Mouse (Mus musculus) kidney, adult 18-20 months (tissue): Measurements from ENCODE around the gene S100a8.

Experiments
- DNase-seq: peaks from one replicate; pipeline ENCODE4 v3.0.0; 2021

The S100a8 gene

DNA sequence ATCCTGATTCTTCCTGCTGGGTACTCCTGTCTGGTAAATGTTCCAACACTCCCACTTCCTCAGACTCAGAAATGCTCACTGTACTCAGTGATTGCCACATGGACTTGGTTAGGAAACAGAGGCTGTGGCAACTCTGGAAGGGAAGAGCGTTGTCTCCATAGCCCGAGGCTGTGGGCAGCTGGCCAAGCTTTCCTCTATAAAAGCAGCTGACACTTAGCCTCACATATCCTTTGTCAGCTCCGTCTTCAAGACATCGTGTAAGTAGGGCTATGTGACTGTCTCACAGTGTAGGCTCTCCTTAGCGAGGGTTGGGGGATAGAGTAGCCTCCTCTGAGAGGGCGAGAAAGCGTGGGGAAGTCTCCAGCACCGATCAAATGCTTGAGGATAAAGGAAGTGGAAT lies at the start of gene S100a8:
Gene S100a8, plus strand, starts transcription at position 133 of the 400 bp plus-strand sequence.
- no peak for DNase-seq

DNA sequence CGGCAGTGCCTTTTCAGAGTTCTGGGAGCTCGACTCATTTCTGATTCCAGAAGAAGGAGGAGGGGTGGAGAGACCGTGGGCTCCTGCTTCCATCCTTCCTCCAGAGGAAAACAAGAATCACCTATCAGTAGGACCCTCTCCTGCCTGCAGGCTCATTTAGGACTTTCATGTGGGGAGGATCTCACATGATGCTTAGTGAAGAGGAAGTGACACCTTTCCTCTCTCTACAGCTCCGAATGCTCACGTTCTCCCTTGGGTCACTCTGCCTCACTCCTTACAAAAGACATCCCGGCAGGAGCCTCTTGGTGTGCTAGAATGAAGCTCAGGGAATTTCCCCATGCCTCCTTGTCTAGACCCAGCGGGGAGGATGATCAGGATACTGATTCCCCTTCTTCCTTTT lies 47.2 kb upstream of the S100a8 start:
- DNase-seq = no peak

DNA sequence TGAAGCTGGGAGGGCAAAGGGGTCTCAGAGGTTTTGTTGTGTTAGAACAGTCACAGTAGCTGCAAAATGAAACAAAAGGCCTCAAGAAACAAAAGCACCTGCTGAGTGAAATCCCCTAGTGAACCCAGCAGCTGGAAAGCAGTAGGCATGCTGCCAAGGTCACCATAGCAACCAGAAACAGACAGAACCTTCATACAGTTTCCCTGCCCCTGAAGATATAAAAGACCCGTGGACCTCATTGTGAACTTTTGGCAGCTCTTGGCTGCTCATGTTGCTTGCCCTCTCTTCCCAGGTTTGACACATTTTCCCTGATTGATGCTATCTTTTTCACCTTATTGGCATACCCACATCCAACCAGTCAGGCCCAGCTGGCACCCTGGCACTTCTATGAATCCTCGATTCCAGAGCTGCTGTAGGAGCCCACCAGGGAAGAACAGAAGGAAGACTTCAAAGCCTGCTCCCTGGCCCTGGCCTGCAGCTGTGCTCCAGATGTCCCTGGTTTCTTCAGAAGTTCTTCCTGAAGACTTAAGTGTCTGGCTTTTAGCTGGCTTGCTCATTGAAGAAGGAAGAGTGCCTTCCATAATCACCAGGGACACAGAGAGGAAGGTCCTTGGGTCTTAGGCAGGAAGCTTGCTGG lies 45.2 kb upstream of the S100a8 start:
- peak; percentile 35 for DNase-seq

DNA sequence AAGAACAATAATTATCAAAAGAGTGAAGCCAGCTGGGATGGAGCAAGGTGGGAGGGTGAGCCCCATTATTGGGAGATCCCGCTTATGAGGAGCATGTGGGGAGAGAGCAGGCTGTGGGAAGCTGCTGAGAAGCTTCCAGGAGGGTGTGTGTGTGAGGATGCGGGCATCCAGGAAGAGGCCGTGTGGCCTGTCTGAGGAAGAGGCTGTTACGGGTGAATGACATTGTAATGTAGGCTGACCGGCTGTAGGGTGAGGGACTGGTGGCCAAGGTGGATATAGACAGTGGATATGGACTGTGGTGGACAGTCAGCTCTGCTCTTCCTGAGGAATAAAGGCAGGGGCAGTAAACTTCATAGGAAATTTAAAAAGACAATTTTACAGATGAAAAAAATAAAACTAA lies 43.3 kb upstream of the S100a8 start:
- DNase-seq = no peak

DNA sequence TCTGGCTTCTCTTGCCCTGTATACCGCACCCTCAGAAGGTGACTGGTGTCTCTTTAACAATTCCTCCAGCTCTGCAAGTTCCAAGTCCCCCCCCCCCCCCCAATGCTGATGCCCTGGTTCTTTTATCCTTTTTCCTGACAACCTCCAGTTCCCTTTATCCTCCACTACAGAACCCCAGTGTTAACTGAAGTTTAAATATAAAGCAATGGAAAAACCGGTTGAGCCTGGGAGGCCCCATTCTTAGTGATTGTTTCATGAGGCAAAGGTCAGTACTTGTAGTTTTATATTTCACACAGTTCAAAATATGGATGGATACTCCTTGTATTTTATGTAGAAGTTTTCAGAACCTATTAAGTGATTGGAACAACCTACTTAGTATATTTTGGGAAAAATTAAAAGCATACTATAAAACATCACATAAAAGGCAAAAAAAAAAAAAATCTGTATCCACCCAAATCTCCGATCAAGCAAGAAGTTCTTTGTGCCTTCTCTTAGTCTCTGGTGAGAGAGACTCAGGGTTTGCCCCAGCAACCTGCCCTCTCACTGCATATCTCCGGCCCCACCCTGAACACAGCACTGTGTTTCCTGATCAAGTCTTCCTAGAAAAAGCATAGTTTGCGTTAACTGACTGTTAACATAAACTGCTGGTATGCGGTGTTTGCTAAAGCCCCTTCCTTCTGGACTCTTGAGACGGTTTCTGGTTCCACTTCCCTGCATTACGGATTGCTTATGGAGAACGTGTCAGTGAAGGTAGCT lies 42.3 kb upstream of the S100a8 start:
- no peak for DNase-seq

DNA sequence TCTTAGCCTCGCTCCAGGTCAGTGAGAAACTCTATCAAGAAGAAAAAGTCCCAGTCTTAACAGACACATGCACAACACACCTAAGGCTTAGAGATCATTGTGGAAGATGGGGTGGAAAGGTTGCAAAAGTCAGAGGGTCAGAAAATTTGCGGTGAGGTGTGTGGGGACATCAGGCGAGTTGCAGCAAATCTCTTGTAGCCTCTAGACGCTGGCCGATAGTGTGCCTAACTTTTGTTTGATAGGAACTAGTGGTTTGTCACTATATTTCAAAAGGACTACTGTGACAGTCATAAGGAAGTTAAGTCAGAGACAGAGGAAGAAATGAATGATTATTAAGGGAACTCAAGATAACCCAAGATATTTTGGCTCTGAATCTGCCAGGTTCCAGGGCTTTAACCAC lies 41.4 kb upstream of the S100a8 start:
- DNase-seq = no peak

DNA sequence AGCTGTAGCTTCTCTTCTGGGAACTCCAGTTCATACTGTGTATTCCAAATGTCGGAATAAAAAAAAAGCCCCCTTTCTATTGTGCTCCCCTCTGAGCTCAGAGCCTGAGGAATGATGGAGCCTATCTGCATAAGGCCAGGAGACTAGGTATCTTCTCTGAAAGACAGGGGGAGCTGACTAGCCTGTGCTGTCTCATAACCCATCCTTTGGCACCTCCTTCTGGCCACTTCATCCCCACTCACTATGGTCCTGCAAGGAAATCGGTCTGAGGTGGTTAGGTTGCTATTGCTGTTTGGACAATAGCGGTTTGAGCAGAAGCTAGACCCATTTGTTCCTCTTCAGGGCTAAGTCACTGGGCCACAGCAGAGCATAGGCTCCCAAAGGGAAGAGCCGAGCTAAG lies 41.0 kb upstream of the S100a8 start:
- no peak for DNase-seq

DNA sequence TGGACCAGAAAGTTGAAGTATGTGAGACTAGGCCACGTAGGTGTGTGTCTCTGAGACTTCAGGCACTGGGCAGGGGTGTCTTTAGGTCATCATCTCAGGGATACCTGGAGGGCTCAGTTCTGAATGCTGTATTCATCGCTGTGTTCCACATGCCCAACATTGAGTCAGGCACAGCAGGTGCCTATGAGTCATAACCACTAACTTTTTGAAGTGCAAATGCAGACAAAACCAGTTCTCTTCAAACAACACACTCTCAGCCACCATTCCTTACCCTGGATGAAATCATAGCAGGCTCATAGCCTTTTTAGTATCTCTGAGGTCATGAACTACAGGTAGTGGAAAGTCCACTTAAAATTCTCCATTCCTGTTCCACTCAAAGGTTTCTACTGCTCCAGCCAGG lies 39.5 kb upstream of the S100a8 start:
- no peak for DNase-seq

DNA sequence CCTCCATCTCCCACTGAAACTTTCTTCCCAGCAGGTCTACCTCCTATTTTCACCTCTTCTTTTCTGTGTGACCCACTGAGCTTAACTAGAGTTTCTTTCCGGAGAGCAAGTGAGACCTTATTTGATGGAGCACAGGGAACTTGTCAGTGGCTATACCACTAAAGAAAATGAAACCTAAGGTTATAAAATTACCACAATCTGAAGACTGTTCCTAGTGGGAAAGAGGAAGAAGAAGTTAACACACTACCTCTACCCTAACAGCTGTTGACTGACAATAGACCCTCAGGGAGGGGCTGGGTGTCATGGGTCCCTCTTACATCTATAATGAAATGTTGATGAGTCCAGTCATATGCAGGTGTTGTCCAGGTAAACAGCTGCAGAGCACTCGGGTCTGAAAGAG lies 36.8 kb upstream of the S100a8 start:
- DNase-seq = no peak

DNA sequence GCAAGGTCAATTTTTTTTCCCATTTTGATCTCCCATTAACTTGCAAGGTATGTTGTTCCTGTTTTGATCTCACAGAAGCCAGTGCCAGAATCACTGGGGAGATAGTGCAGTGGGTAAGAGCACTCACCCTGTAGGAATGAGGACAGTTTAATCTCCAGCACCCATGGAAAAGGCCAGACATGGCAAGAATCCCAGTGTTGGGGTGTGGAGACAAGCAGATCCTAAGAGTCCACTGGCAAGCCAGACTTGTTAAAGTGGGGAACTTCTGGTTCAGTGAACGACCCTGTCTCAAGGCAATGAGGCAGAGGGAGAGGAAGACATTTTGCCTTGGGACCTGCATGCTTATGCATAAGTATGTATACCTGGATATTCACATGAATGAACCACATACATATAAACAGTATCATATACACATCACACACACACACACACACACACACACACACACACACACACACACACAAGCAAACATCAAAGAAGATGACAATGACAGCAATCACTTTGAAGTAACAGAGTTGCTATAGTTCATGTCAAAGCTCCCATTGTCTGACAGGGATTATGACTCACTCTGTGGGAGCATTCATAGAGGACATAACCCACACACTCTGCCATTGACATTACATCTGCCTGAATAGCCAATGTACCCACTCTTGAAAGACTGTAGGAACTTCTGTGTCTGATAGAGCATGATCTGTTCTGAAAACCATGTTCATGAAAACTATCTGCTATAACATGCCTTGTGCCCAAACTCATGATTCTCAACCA lies 30.1 kb upstream of the S100a8 start:
- DNase-seq = no peak

DNA sequence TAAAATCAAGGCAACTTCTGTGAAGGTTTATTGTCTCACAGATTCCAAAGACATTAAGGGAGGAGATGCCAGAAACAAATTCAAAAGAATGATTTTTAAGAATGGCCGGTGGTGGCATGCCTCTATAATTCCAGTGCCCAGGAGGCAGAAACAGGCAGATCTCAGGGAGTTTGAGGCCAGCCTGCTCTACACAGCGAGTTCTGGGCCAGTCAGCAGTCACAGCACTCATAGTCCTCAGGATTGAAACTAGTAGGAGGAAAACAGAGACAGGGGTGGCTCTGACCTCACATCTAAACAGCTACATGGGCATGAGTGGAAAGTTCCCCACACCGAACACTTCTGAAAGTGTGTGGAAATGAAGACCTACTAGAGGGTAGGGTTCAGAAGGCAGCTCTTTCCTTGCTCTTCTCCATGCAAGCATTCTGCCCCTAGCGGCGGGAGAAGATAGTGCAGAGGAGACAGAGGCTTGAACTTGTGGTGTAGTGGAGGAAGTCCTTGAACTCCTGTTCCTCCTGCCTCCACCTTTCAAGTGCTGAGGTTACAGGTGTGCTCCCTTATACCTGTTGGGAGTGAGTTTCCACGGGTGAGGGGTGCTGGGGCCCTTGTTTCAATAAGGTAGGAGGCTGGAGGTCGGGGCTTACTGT lies 29.1 kb upstream of the S100a8 start:
- DNase-seq = peak; percentile 27

DNA sequence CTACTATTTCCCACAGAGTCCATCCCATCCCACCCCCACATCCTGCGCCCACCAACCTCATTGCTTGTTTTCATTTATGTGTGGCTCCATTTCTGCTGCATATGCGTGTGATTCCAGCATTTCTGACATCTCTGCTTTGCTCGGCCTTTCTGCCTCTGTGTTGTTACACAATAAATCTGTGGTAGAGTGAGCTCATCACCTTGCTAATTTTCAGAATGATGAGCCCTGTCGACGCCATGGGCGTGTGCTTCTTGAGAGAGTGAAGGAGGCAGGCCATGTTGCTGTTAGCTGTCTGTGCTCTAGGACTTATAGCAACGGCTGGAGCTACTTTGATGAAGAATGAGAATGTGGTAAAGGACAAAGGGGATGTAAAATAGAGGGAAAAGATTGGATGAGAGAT lies 27.8 kb upstream of the S100a8 start:
- DNase-seq = no peak

DNA sequence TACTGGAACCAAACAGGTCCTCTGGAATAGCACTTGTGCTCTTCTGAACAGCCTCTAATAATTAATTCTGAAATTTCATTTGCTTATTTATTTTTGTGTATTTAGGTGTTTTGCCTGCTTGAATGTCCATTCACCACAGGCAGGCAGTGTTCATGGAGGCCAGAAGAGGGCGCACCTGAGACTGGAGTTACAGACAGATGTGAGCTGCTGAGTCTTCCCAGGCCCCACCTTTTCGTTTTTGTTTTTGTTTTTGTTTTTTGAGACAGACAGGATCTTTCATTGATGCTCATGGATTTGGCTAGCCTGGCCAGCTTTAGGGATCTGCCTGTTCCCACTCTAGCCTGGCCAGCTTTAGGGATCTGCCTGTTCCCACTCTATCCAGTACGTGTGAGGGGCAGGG lies 24.6 kb upstream of the S100a8 start:
- peak; percentile 62 for DNase-seq

DNA sequence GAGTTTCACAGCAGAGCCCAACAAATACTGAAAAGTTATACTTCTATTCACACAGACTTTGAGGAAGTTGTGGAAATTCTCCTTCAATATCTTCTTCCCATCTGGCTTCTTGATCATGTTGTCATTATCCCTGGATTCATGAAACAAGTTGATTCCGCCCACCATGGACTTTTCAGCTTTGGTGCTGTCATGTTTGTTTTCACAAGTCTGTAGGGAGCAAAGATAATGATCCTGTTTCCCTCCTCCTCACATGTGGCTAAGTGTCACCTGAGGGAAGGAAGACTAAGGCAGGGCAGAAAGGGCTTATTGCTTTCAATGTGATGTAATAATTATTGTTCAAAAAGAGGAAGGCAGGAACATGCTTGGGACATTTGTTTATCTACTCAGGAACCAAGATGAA lies 21.5 kb upstream of the S100a8 start:
- DNase-seq = no peak

DNA sequence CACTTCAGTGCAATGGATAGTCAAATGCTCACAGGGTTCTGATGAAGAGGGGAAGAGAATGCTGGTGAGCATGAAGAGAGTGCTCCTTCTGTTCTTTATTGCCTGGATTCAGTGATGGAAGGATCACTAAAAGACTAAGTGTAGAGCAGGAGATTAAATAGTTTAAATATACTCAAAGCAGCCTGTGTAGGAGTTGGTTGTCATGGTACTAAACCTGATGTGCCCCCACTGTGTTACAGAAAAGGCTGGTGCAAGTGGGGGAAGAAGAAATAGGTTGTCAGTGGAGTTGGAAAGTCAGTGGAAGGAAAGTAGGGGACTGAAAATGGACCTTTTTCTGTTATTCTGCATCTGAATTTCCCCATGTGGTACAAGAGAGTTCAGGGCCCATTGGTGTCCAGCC lies 19.8 kb upstream of the S100a8 start:
- DNase-seq = no peak

DNA sequence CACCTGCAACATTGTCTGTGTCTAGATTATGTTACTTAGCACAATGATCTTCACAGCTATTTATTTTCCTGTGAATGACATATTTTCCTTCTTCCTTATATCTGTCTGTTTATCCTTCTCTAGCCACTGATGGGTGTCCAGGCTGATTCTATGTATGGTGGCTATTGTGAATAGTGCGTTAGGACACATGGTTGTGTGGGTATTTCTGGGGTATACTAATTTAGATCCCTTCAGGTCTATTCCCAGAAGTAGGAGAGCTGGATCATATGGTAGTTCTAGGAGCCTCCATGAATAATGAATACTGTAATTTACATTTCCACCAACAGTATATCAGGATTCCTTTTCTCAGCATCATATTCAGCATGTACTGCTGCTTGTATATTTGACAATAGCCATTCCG lies 18.9 kb upstream of the S100a8 start:
- no peak for DNase-seq

DNA sequence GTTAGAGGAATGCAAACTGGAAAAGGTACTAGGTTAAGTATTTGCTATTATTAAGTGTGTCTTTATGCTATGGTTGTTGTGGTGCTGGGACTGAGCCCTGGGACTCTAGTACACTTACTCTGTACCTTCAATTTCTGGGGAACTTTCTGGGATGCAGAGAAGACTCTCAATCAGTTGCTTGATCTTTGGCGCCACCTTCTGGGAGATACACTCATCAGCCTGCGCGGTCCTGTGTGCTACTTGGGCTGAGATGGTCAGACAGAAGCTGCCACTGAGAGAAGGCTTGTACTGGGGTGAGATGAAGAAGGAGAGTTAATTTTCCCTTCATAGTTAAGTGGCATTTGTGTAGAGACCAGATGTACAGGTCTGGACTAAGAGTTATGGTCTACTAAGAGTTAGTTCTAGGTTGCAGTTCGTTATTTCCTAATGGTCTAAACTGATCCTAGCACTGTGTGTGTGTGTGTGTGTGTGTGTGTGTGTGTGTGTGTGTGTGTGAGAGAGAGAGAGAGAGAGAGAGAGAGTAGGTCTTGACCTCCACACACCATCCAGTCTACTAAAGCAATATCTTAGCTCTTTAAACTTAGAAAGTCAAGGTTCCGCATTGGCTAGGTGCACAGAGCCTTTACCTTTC lies 15.8 kb upstream of the S100a8 start:
- DNase-seq = peak; percentile 70

DNA sequence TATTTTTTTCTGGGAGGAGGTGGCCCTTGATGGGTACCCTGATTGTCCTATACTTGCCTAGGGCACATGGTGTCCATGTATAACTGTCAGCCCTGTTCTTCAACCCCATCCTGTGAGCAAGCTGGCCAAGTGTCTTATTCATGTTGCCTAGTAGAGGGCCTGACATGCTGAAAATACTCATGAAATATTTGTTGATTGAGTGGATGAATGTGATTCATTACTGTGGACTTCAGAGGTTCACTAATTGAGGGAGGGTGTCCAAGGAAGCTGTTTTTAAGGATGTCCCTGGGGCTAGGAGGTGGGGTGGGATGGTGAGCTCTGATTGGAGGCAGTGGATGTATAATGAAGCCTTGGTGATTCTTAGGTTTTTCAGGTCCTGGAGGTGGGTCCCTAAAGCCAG lies 15.1 kb upstream of the S100a8 start, which contains the start of gene S100a7a:
Gene S100a7a, plus strand, starts transcription at position 301 of the 400 bp plus-strand sequence.
- DNase-seq = no peak

DNA sequence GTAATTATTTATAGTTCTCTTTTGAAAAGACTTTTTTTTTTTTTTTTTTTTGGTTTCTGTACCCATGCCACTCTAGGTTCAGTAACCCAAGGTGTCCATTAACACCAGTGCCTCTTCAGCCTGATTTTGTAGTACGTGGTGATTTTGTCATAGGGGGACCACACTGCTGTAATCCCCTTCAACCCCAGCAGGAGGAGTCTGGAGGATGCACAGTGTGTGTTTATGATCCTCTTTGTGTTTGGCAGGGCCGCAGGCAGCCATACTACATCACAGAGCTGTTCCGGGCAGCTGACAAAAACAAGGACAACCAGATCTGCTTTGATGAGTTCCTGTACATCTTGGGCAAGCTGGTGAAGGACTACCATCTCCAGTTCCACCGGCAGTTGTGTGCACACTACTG lies 11.4 kb upstream of the S100a8 start:
- DNase-seq = no peak

DNA sequence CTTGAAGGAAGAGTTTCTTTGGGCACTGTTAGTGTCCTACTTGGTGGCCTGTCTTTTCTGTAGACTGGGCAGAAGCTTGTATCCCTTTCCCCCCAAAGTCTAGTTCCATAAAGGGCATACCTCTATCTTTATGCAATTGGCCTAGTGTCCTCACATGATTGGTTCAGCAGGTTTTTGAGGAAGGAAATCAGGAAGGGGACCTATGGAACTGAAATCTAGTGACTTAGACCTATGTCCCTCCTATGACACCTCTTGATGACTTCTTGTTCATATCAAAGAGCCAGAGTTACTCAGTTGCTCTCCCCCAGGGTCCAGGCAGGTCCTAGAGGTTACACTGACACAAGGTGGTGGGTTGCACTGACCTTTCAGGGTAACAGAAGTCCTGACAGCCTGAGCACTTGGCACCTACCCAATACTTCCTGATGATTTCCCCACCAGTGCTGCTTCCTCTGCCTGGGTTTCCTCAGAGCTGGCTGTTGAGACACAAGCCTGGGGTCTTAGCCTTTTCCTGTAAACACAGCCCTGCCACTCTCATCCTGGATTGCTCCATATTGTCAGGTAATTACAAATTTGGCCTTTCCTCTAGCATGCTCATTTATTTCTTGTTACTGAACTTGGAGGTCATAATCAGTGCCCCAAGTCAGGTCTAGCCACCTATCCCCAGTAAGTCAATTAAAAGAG lies 9.3 kb upstream of the S100a8 start:
- no peak for DNase-seq

DNA sequence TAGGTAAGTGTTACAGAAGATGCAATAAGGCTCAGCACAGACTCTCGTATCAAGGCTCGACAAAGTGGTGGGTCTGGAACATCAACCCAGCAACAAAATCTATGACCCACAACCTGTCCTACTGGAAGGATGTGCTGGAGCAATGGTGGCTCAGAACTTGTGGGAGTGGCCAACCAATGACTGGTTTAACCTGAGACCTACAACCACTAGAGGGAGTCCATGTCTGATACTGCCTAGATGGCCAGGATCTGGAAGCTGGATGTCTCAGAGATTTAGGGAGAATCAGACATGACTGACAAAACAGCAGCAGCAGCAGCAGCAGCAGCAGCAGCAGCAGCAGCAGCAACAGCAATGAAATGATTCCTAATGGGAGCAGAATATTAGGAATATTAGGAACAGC lies 4.6 kb upstream of the S100a8 start:
- DNase-seq = no peak

DNA sequence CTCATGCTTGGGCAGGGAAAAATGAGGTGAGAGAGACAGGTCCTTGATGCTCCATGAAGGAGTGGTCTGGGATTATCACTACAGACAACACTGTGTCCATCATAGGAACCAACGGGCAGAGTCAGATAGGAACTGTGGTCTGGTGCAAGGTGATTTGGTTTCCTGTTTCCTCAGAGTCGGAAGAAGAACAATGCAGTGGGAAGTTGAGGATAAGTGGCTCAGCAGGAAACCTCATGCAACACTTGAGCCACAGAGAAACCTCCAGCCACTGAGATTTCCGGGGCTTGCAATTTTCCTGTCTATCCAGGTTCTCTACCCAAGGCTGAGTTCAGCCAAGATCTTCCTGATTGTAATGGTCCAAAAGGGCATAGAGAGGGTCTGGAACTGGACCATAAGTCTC lies 9.9 kb downstream of the S100a8 start:
- DNase-seq = no peak
